Mouse (Mus musculus) limb, embryonic 13.5 days (tissue): Measurements from ENCODE around the gene Gm11034. TPM values are rescaled to one million over a fixed set of nuclear protein-coding genes. Genes with fewer than 3 reads are reported as not detected.

Experiments used
- ATAC-seq: fragments of 200-750 bp; cut with Nextera tagmentation; 2 replicates; pipeline ENCODE4 v1.8.0; 2017; ENCODE audit warnings: low read depth, moderate number of reproducible peaks, moderate TSS enrichment; ENCODE audit not compliant: low FRiP score
- H3K27ac ChIP-seq: fragments of 300-500 bp; sonication (generic); 2 replicates; pipeline ENCODE4 v1.5.1; 2015; ENCODE audit warnings: inconsistent platforms, mild to moderate bottlenecking, moderate library complexity
- H3K27me3 ChIP-seq: fragments of 300-500 bp; sonication (generic); 2 replicates; pipeline ENCODE4 v1.6.1; 2015; ENCODE audit warnings: mild to moderate bottlenecking, inconsistent platforms
- H3K36me3 ChIP-seq: fragments of 300-500 bp; sonication (generic); 2 replicates; pipeline ENCODE4 v1.6.1; 2015; ENCODE audit warnings: inconsistent platforms, mild to moderate bottlenecking, moderate library complexity
- H3K4me1 ChIP-seq: fragments of 300-500 bp; sonication (generic); 2 replicates; pipeline ENCODE4 v1.6.1; 2015; ENCODE audit warnings: inconsistent platforms
- H3K4me2 ChIP-seq: fragments of 300-500 bp; sonication (generic); replicated peaks from 2 replicates; pipeline ENCODE4 v1.6.1; 2015; ENCODE audit warnings: inconsistent platforms, mild to moderate bottlenecking, moderate library complexity
- H3K4me3 ChIP-seq: fragments of 300-500 bp; sonication (generic); 2 replicates; pipeline ENCODE4 v1.5.1; 2015; ENCODE audit warnings: moderate library complexity, mild to moderate bottlenecking, inconsistent platforms
- H3K9ac ChIP-seq: fragments of 300-500 bp; sonication (generic); 2 replicates; pipeline ENCODE4 v1.6.1; 2015; ENCODE audit warnings: mild to moderate bottlenecking, inconsistent platforms
- H3K9me3 ChIP-seq: fragments of 300-500 bp; sonication (generic); 2 replicates; pipeline ENCODE4 v1.6.1; 2016; ENCODE audit warnings: inconsistent platforms
- WGBS: fragments of 180-500 bp; shearing (Covaris S2); methylation state at CpG from one replicate; pipeline ENCODE4 v1.1.7; 2015; 5-methylcytosine and 5-hydroxymethylcytosine counted together
- polyA plus RNA-seq: library from polyadenylated mRNA; unstranded; fragments of >200 nt; fragmentation: Nextera tagmentation; extraction: Ambion mirVana; gene quantifications from 2 replicates; pipeline ENCODE4 v1.2.1, GENCODE M21; 2015

Gm11034 gene
- polyA plus RNA-seq, 1 experiment from 2014 or later: not detected

DNA sequence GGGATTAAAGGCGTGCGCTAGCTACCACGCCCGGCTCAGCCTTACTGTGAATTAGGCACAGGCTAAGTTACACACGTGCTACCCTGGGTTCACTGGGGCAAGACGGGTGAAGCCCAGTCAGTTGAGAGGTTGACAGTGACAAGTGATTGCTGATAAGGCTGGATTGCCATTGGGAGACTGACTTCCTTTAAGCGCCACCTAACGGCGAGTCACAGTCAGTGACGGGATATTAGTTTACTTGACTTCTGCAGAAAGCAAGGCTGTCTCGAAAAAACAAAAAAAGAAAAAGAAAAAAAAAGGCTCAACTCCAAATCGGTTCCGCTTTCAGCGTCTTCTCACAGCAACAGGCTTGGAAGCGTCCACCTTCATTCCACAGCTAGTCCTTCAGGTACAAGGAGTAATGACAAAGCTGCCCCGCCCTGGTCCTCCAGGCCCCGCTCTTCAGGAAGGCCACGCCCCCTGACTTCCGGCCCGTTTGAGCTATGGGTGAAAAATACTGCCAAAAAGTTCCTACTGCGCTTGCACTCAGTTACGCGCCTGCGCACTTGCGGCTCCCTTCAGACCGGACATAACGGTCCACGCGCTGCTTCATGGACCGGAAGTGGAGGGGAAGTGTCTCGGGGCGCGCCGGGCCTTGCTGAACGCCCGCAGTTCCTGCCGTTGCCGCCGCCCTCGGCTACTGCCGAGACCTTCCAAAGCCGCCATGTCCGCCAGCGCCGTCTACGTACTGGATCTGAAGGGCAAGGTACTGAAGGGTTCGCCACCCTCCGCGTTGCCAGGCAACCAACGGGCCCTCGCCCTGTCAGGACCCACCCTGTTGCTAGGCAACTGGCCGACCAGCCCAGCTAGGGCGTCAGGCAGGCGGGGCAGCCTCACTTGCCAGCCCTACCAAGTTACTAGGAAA, 26.3 kb upstream of the Gm11034 start, which contains the start of gene Ap1m1:
Gene Ap1m1 (plus strand): TSS at position 520 of the 904 bp plus-strand sequence.
- peak; percentile 98 for ATAC-seq
- no peaks in the 10 kb centered on the region for H3K27me3 ChIP-seq
- H3K4me1 ChIP-seq: peaks cover 15% of the 10 kb centered on the region

DNA sequence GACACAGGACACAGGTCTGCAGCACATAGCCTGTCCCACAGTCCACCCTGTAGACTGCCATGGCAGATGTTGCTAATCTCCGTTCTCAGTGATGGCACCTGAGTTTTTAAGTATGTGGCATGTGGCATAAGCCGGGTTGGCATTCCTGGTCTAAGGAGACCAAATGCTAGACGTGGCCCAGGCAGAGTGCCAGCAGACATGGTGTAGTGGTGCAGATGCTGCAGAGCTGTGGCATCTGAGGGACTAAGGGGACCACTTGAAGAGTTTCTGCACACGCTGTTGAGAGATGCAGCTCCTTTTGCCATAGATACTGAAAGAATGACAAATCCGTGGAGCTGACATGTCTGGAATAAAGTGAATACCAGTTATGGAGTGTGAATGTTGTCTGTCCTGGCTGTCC, 9.2 kb upstream of the Gm11034 start:
- 92% methylated on average over 5 of the region's 5 CpGs for WGBS
- H3K27ac ChIP-seq: no peak overlapping the region

More for the DNA sequence above, 26.3 kb upstream of the Gm11034 start, which contains the start of gene Ap1m1:
- WGBS: under 1% methylated on average over 54 of the region's 54 CpGs
- H3K27ac ChIP-seq: peak within 1 kb of the TSS; percentile 94
- peak within 1 kb of the TSS; percentile 73 for H3K4me2 ChIP-seq
- H3K36me3 ChIP-seq: peaks cover 12% of the 10 kb centered on the region
- H3K4me3 ChIP-seq: peak within 1 kb of the TSS; percentile 63
- no peaks in the 10 kb centered on the region for H3K9me3 ChIP-seq
- H3K9ac ChIP-seq: peak within 1 kb of the TSS; percentile 71

DNA sequence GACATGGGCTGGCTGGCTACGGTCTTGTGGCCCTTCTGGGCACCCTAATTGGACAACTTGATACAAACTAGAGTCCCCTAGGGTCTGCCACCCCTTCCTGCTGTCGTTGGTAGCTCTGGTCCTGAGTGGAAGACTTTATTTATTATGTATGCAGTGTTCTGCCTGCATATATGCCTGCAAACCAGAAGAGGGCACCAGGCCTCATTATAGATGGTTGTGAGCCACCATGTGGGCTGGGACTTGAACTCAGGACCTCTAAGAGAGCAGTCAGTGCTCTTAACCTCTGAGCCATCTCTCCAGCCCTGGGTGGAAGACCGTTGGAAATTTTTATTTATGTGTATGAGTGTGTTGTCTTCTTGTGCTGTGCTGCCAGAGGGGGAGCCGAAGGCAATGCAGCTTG, 7.3 kb upstream of the Gm11034 start:
- H3K36me3 ChIP-seq: peaks cover 35% of the 10 kb centered on the region
- peaks cover 13% of the 10 kb centered on the region for H3K4me1 ChIP-seq
- WGBS: 84% methylated on average over 4 of the region's 4 CpGs
- no peak for ATAC-seq
- no peaks in the 10 kb centered on the region for H3K9me3 ChIP-seq
- H3K4me3 ChIP-seq: peak overlapping the region; percentile 90
- peak overlapping the region; percentile 88 for H3K4me2 ChIP-seq
- no peaks in the 10 kb centered on the region for H3K27me3 ChIP-seq
- no peak overlapping the region for H3K9ac ChIP-seq
- no peak overlapping the region for H3K27ac ChIP-seq

More for the DNA sequence above, 9.2 kb upstream of the Gm11034 start:
- H3K36me3 ChIP-seq: peaks cover 35% of the 10 kb centered on the region
- no peak overlapping the region for H3K9ac ChIP-seq
- no peak overlapping the region for H3K4me2 ChIP-seq
- no peaks in the 10 kb centered on the region for H3K27me3 ChIP-seq
- H3K9me3 ChIP-seq: no peaks in the 10 kb centered on the region
- H3K4me3 ChIP-seq: no peak overlapping the region
- peaks cover 13% of the 10 kb centered on the region for H3K4me1 ChIP-seq
- no peak for ATAC-seq

DNA sequence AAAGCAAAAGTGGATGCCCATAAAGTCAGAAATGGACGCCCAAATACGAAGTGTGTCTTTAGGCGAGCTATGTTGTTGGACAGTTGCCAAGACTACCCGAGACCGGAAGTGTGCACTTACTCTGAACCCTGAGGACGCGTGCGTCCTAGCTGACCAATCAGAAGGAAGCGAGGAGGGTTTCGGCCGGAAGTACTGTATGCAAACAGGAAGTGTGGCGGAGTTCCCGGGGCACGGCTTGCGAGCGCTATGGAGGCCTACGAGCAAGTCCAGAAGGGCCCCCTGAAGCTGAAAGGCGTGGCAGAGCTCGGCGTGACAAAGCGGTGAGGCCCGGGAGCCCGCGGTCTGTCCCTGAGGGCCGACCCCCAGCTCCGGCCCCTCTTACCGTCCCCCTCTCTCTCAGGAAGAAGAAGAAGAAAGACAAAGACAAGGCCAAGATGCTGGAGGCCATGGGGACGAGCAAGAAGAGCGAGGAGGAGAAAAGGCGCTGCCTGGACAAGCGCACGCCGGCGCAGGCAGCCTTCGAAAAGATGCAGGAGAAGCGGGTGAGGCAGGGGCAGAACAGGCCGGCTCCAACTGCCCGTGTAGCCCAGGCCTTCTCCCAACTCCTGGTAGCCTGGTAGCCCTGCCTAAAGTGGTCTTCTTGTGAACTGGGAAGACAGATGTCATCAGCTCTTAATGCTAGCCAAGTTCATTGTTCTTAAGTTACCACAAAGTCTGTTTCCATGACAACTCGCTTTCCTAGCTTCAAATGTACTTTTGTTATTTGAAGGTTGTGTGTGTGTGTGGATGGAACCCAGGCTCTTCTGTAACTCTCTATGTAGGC, 6.3 kb upstream of the Gm11034 start, which contains the start of gene Fam32a:
Gene Fam32a (plus strand): TSS at position 190 of the 823 bp plus-strand sequence.
- H3K9ac ChIP-seq: peak within 1 kb of the TSS; percentile 82
- H3K4me1 ChIP-seq: peaks cover 13% of the 10 kb centered on the region
- H3K27ac ChIP-seq: peak within 1 kb of the TSS; percentile 74
- H3K27me3 ChIP-seq: no peaks in the 10 kb centered on the region
- H3K36me3 ChIP-seq: peaks cover 35% of the 10 kb centered on the region
- WGBS: 15% methylated on average over 39 of the region's 39 CpGs
- H3K4me2 ChIP-seq: peak within 1 kb of the TSS; percentile 88
- ATAC-seq: peak; percentile 97
- H3K4me3 ChIP-seq: peak within 1 kb of the TSS; percentile 90
- no peaks in the 10 kb centered on the region for H3K9me3 ChIP-seq

DNA sequence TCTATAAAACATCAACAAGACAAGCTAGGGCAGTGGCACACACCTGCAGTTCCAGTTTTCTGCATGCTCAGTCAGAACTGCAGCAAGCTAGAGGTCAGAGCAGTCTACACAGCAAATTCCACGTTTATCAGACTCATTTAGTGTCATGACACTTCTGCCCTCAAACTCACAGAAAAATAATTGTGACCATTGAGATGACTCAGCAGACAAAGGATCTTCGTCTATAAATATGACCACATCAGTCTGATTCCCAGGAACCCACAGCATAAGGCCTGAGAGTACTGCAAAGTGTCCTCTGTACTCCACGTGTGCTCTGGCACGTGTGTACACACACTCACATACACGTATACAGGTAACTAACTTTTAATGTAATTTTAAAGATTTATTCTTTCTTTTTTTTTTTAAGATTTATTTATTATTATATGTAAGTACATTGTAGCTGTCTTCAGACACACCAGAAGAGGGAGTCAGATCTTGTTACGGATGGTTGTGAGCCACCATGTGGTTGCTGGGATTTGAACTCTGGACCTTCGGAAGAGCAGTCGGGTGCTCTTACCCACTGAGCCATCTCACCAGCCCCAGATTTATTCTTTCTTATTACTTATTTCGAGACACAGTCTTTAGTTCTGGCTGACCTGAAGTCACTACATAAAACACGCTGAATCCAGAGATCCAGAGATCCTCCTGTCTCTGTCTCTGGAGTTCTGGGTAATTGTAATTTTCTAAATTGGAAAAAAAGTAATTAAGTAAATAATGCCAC, 5.5 kb upstream of the Gm11034 start:
- no peak; the same call in 1 of the 2 replicates for ATAC-seq

DNA sequence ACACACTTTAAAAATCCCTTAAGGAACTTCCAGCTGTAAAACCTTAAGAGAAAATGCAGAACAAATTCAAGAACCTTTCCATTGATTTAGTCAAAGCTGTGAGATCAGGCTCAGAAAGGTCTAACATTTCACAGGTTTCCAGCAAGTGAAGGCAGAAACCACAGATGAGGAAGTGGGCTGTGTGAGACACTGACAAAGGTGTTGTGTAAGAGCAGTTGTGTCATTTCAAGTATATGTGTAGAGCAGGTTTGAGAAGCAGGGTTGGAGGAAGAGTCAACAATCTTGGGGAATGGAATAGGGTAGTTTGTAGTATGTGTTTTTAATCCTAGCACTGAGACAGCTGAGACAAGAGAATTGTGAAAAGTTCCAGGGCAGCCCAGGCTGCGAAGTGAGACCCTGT, 2.4 kb upstream of the Gm11034 start:
- Histone ChIP-seq H3K27me3 (no peaks in the 10 kb centered on the region), H3K4me1 (peaks cover 8% of the 10 kb centered on the region), H3K4me2 (no peak overlapping the region), H3K4me3 (no peak overlapping the region), H3K9ac (no peak overlapping the region), H3K36me3 (0 out of 2 replicates have a peak, but pooled peaks cover under 1% of the 10 kb centered on the region), H3K27ac (no peak overlapping the region), H3K9me3 (no peaks in the 10 kb centered on the region)
- WGBS: 36% methylated on average over 1 of the region's 1 CpGs
- ATAC-seq: no peak

More for the DNA sequence above, 5.5 kb upstream of the Gm11034 start:
- Histone ChIP-seq H3K27ac (no peak overlapping the region), H3K27me3 (no peaks in the 10 kb centered on the region), H3K4me3 (peak overlapping the region; percentile 90), H3K9ac (no peak overlapping the region), H3K4me1 (peaks cover 13% of the 10 kb centered on the region), H3K36me3 (peaks cover 31% of the 10 kb centered on the region), H3K9me3 (no peaks in the 10 kb centered on the region), H3K4me2 (peak overlapping the region; percentile 88)
- 81% methylated on average over 10 of the region's 10 CpGs for WGBS

DNA sequence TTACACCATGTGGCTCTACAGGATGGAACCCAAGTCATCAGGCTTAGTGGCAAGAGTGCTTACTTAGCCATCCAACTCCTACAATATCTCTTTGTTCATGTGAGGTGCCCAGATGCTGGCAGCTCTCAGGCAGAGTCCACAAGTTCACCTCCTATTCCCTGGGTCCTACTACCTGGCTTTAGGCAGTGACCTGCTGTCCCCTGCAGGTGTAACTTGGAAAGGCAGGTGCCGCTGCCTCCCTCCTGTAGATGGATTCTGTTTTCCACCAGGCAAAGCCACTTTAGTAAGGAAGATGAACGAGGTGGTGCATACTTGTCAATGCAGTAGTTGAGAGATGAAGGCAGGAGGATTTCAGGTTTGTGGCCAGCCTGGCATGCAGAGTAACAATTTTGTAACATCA, 1.6 kb upstream of the Gm11034 start:
- Histone ChIP-seq H3K4me2 (no peak overlapping the region), H3K27ac (no peak overlapping the region), H3K4me3 (no peak overlapping the region), H3K27me3 (no peaks in the 10 kb centered on the region), H3K36me3 (no peaks in the 10 kb centered on the region), H3K9me3 (no peaks in the 10 kb centered on the region), H3K9ac (no peak overlapping the region), H3K4me1 (no peaks in the 10 kb centered on the region)
- no peak for ATAC-seq
- WGBS: 29% methylated on average over 2 of the region's 2 CpGs

DNA sequence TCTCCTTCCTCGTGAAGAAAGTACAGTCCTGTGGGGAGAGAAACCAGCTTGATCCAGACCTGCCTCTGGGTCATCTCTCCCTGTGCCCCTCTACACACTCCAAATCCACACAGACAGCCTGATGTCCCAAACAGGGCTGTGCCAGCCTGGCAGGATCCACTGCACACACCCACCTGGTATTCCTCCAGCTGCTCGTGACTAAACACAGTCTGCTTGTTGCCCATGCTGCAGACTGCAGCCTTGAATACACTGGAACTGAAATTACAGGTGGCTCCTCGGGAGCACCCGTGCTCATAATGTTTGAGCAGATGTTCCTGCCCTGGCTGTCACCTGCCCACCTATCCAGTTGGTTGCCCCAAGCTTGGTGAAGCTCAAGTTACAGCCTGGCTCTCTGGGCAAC, 685 bp downstream of the Gm11034 start, which contains the start of gene Cib3:
Gene Cib3 (minus strand): TSS at position 87 of the 400 bp plus-strand sequence.
- Histone ChIP-seq H3K9me3 (no peaks in the 10 kb centered on the region), H3K4me3 (no peak within 1 kb of the TSS), H3K27ac (no peak within 1 kb of the TSS), H3K4me2 (no peak within 1 kb of the TSS), H3K36me3 (no peaks in the 10 kb centered on the region), H3K4me1 (no peaks in the 10 kb centered on the region), H3K27me3 (no peaks in the 10 kb centered on the region), H3K9ac (no peak within 1 kb of the TSS)
- ATAC-seq: no peak
- 53% methylated on average over 4 of the region's 4 CpGs for WGBS

DNA sequence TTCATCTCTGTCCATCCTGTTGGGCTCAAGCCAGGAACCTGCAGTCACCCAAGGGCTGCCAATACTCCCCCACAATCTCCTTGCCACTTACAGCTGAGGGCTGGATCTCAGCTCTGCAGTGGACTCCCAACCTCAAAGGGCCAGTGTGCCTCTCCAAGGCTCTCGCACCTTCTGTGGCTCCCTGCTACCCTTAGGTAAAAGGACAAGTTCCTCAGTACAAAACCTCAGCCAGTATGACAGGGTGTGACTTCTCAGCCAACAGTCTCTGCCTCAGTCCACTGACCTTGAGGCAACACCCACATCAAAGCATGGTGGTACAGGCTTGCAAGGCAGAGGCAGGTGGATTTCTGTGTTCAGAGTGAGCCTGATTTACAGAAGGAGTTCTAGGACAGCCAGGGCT, 1.6 kb downstream of the Gm11034 start:
- H3K36me3 ChIP-seq: no peaks in the 10 kb centered on the region
- no peaks in the 10 kb centered on the region for H3K27me3 ChIP-seq
- H3K4me2 ChIP-seq: no peak overlapping the region
- H3K4me1 ChIP-seq: no peaks in the 10 kb centered on the region
- ATAC-seq: no peak
- no peak overlapping the region for H3K9ac ChIP-seq
- H3K4me3 ChIP-seq: no peak overlapping the region
- H3K27ac ChIP-seq: no peak overlapping the region
- no peaks in the 10 kb centered on the region for H3K9me3 ChIP-seq
- WGBS: 79% methylated on average over 1 of the region's 1 CpGs

DNA sequence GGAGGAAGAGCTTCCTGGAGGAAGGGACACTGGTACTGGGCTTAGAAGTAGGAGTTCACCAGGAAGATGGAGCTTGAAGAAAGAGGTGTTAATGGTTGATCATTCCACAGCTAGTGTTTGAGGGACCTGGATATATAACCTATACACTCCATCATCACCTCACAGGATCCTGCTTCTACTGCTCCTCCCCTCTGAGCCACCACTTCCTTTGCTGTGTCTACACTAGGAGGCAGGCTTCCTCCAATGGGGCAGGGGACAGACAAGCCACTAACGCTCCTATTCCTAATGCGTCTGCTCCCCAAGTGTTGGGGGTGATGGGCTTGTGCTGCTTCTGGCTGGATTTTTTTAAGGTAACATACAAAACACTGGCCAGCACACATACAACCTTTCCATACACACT, 2.7 kb downstream of the Gm11034 start:
- Histone ChIP-seq H3K9ac (no peak overlapping the region), H3K4me3 (no peak overlapping the region), H3K4me1 (no peaks in the 10 kb centered on the region), H3K27ac (no peak overlapping the region), H3K9me3 (no peaks in the 10 kb centered on the region), H3K36me3 (no peaks in the 10 kb centered on the region), H3K27me3 (no peaks in the 10 kb centered on the region), H3K4me2 (no peak overlapping the region)
- WGBS: 50% methylated on average over 2 of the region's 2 CpGs
- no peak for ATAC-seq

DNA sequence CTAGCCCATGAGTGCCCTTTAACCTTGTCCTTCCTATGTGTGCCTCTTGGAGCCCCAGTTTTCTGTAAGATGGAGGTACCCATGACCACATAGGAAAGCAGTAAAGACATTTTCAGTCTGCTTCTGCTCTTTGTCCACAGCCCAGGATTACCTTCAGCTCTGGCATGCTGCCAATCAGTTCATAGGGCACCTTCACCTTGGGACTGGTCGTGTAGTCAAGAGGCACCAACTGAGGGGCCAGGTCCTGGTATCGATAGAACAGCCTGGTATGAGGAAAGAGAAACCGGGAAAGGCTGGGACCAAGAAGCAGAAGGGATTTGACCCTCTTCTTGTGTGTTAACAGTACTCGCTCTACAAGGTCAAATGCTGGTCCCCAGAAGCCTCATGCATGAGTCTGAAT, 3.2 kb downstream of the Gm11034 start:
- ATAC-seq: no peak

More for the DNA sequence above, 3.2 kb downstream of the Gm11034 start:
- H3K4me3 ChIP-seq: no peak overlapping the region
- no peaks in the 10 kb centered on the region for H3K4me1 ChIP-seq
- no peak overlapping the region for H3K27ac ChIP-seq
- H3K9ac ChIP-seq: no peak overlapping the region
- no peaks in the 10 kb centered on the region for H3K27me3 ChIP-seq
- 75% methylated on average over 4 of the region's 4 CpGs for WGBS
- H3K4me2 ChIP-seq: no peak overlapping the region
- no peaks in the 10 kb centered on the region for H3K36me3 ChIP-seq
- H3K9me3 ChIP-seq: no peaks in the 10 kb centered on the region
